Mouse (Mus musculus): Measurements from ENCODE around the gene Tmem163. TPM values are rescaled to one million over a fixed set of nuclear protein-coding genes. Genes with fewer than 3 reads are reported as not detected.

Tmem163 gene
- polyA plus RNA-seq, 1 experiment from 2014 or later, result 1.7 TPM

DNA sequence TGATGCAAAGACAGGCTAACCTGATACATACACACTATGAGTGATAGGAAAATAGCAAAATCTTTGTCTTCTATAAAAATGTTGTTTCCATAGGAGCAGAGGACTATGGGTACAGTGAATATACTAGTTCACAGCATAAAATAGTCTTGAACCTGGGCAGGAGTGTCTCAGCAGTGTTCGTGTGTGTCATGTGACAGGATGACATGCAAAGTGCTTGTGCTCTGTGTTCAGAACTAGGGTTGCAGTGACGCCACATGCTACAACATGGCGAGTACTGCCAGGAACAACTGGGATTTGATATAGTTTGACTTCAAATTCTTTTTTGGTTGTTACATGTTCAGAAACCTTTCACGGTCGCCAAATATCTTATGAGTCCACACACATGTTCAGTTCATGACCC is 92.3 kb downstream of the Tmem163 start:
- ATAC-seq (replicated peaks; ENCODE audit: low FRiP score), result no peak
- no peaks in the 10 kb centered on the region for H3K36me3 ChIP-seq (ENCODE audit: control insufficient read depth, insufficient read depth, low read length)
- H3K9ac ChIP-seq (ENCODE audit: low read depth, low read length), result no peak overlapping the region
- no peak for DNase-seq (ENCODE audit: low spot score)
- no peak overlapping the region for H3K4me3 ChIP-seq (ENCODE audit: low read depth, low read length)
- WGBS, result 84% methylated on average over 5 of the region's 5 CpGs
- no peaks in the 10 kb centered on the region for H3K4me1 ChIP-seq (replicated peaks; ENCODE audit: control insufficient read depth, insufficient read depth, low read length)
- no peaks in the 10 kb centered on the region for H3K9me3 ChIP-seq (ENCODE audit: control insufficient read depth, low read length)
- no peak overlapping the region for H3K4me2 ChIP-seq
- no peak overlapping the region for H3K27ac ChIP-seq (ENCODE audit: low read depth, low read length)
- H3K27me3 ChIP-seq (replicated peaks; ENCODE audit: control insufficient read depth, insufficient read depth, low read length), result no peaks in the 10 kb centered on the region

- Histone ChIP-seq H3K27me3 (replicated peaks; ENCODE audit: control insufficient read depth, insufficient read depth, low read length) (no peaks in the 10 kb centered on the region), H3K4me1 (replicated peaks; ENCODE audit: control insufficient read depth, insufficient read depth, low read length) (no peaks in the 10 kb centered on the region), H3K4me2 (no peak overlapping the region), H3K27ac (ENCODE audit: low read depth, low read length) (no peak overlapping the region), H3K4me3 (ENCODE audit: low read depth, low read length) (no peak overlapping the region), H3K9ac (ENCODE audit: low read depth, low read length) (no peak overlapping the region), H3K9me3 (ENCODE audit: control insufficient read depth, low read length) (no peaks in the 10 kb centered on the region), H3K36me3 (ENCODE audit: control insufficient read depth, insufficient read depth, low read length) (no peaks in the 10 kb centered on the region)
- no peak for DNase-seq (ENCODE audit: low spot score)
- 92% methylated on average over 1 of the region's 1 CpGs for WGBS
- no peak for ATAC-seq (replicated peaks; ENCODE audit: low FRiP score)
These were observed 93.2 kb downstream of the Tmem163 start for GRCm38 (mm10) chr1:127586156-127586555.

DNA sequence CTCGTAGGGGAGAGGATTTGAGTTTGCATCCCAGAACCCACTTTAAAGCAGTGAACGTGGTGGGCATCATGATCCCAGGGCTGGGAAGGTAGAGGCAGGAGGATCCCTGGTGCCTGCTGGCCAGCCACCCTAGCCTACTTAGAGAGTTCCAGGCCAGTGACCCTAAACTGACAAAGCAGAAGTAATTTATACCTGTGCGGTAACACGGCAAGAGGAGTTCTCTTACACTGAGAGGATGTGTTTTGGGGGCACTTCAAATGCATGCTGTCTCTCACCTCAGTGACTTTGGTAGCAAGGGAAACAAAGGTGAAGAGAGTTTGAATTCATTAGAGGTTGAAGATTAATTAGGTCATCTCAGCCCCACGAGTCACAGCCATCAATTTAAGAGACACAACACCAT is 101.4 kb downstream of the Tmem163 start:
- 71% methylated on average over 5 of the region's 5 CpGs for whole genome bisulfite sequencing
- no peak for DNase-seq (ENCODE audit: low spot score)
- H3K27me3 ChIP-seq (replicated peaks; ENCODE audit: control insufficient read depth, insufficient read depth, low read length), result no peaks in the 10 kb centered on the region

DNA sequence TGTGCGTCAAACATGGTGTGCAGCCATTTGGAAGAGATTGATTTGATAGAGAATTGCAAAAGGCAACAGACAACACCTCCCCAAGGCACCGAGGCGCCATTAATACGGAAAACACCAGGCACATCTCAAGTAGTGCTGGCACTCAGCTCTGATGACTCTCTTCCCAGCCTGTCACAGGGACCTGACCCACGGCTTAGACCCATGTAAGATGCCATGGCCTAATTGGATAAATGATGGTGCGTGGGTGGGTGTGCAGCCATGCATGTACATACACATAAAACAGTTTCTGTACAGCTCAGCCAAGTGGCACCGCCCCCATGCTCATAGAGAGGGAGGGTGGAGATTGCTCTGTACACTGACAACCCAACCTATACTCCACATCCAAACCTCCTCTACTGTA is 102.3 kb downstream of the Tmem163 start:
- no peaks in the 10 kb centered on the region for H3K27me3 ChIP-seq (replicated peaks; ENCODE audit: control insufficient read depth, insufficient read depth, low read length)
- H3K36me3 ChIP-seq (ENCODE audit: control insufficient read depth, insufficient read depth, low read length), result no peaks in the 10 kb centered on the region
- no peak overlapping the region for H3K4me2 ChIP-seq
- no peak overlapping the region for H3K27ac ChIP-seq (ENCODE audit: low read depth, low read length)
- DNase-seq (ENCODE audit: low spot score) (no peak), ATAC-seq (replicated peaks; ENCODE audit: low FRiP score) (no peak)
- H3K4me3 ChIP-seq (ENCODE audit: low read depth, low read length), result no peak overlapping the region
- 89% methylated on average over 7 of the region's 7 CpGs for WGBS
- H3K9me3 ChIP-seq (ENCODE audit: control insufficient read depth, low read length), result no peaks in the 10 kb centered on the region
- no peak overlapping the region for H3K9ac ChIP-seq (ENCODE audit: low read depth, low read length)
- H3K4me1 ChIP-seq (replicated peaks; ENCODE audit: control insufficient read depth, insufficient read depth, low read length), result no peaks in the 10 kb centered on the region; the same call in 1 of the 2 replicates

More for the DNA sequence above, 101.4 kb downstream of the Tmem163 start:
- Histone ChIP-seq H3K9me3 (ENCODE audit: control insufficient read depth, low read length) (no peaks in the 10 kb centered on the region), H3K4me2 (no peak overlapping the region), H3K4me1 (replicated peaks; ENCODE audit: control insufficient read depth, insufficient read depth, low read length) (no peaks in the 10 kb centered on the region; the same call in 1 of the 2 replicates), H3K36me3 (ENCODE audit: control insufficient read depth, insufficient read depth, low read length) (no peaks in the 10 kb centered on the region), H3K27ac (ENCODE audit: low read depth, low read length) (no peak overlapping the region), H3K9ac (ENCODE audit: low read depth, low read length) (no peak overlapping the region), H3K4me3 (ENCODE audit: low read depth, low read length) (no peak overlapping the region)
- ATAC-seq (replicated peaks; ENCODE audit: low FRiP score), result no peak

DNA sequence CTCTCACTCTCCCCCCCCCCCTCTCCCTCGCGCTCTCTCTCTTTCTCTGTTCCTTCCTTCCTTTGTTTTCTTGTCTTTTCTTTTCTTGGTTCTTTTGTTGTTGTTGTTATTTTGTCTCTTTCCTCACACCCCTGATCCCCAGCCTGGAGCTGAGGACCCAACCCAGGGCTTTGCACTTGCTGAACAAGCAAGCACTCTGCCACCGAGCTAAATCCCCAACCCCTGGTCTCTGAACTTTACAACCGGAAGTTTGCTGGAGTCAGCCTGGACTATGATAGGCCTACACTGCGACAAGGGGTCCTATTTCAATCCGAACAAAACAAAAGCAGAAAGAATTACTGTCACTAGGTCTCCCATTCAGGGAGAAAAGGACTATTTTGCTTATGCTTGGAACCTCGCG is 102.8 kb downstream of the Tmem163 start:
- Histone ChIP-seq H3K4me3 (ENCODE audit: low read depth, low read length) (no peak overlapping the region), H3K4me2 (no peak overlapping the region), H3K36me3 (ENCODE audit: control insufficient read depth, insufficient read depth, low read length) (no peaks in the 10 kb centered on the region), H3K9me3 (ENCODE audit: control insufficient read depth, low read length) (no peaks in the 10 kb centered on the region), H3K9ac (ENCODE audit: low read depth, low read length) (no peak overlapping the region), H3K27ac (ENCODE audit: low read depth, low read length) (no peak overlapping the region), H3K4me1 (replicated peaks; ENCODE audit: control insufficient read depth, insufficient read depth, low read length) (no peaks in the 10 kb centered on the region; the same call in 1 of the 2 replicates), H3K27me3 (replicated peaks; ENCODE audit: control insufficient read depth, insufficient read depth, low read length) (no peaks in the 10 kb centered on the region)
- WGBS, result 59% methylated on average over 8 of the region's 8 CpGs
- DNase-seq (ENCODE audit: low spot score) (no peak), ATAC-seq (replicated peaks; ENCODE audit: low FRiP score) (no peak)

DNA sequence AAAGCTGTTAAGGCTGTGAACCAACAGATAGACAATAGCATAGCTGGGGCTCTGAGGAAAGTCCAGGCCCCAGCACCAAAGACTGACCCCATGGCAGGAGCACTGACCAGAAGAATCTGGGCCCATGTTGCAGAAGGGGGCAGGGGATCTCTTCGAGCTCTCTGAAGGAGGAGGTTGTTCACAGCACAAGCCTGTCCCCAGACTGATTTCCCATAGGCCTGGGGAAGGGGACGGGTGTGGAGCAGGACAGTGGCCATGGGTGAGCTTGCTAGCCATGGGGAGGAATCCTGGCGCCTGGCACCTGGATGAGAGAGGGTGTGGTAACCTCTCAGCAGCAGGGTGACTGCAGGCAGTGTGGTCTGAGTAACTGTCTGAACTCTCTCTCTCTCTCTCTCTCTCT is 103.2 kb downstream of the Tmem163 start:
- Histone ChIP-seq H3K4me1 (replicated peaks; ENCODE audit: control insufficient read depth, insufficient read depth, low read length) (no peaks in the 10 kb centered on the region; the same call in 1 of the 2 replicates), H3K27me3 (replicated peaks; ENCODE audit: control insufficient read depth, insufficient read depth, low read length) (no peaks in the 10 kb centered on the region), H3K27ac (ENCODE audit: low read depth, low read length) (no peak overlapping the region), H3K9me3 (ENCODE audit: control insufficient read depth, low read length) (no peaks in the 10 kb centered on the region), H3K4me2 (no peak overlapping the region), H3K36me3 (ENCODE audit: control insufficient read depth, insufficient read depth, low read length) (no peaks in the 10 kb centered on the region), H3K4me3 (ENCODE audit: low read depth, low read length) (no peak overlapping the region), H3K9ac (ENCODE audit: low read depth, low read length) (no peak overlapping the region)
- 56% methylated on average over 3 of the region's 3 CpGs for WGBS
- no peak for ATAC-seq (replicated peaks; ENCODE audit: low FRiP score)
- no peak for DNase-seq (ENCODE audit: low spot score)

- Histone ChIP-seq H3K4me3 (ENCODE audit: low read depth, low read length) (no peak overlapping the region), H3K36me3 (ENCODE audit: control insufficient read depth, insufficient read depth, low read length) (no peaks in the 10 kb centered on the region), H3K9me3 (ENCODE audit: control insufficient read depth, low read length) (no peaks in the 10 kb centered on the region), H3K27me3 (replicated peaks; ENCODE audit: control insufficient read depth, insufficient read depth, low read length) (no peaks in the 10 kb centered on the region), H3K9ac (ENCODE audit: low read depth, low read length) (no peak overlapping the region), H3K27ac (ENCODE audit: low read depth, low read length) (no peak overlapping the region), H3K4me1 (replicated peaks; ENCODE audit: control insufficient read depth, insufficient read depth, low read length) (no peaks in the 10 kb centered on the region; the same call in 1 of the 2 replicates), H3K4me2 (no peak overlapping the region)
- 40% methylated on average over 4 of the region's 4 CpGs for WGBS
- ATAC-seq (replicated peaks; ENCODE audit: low FRiP score), result no peak
- no peak for DNase-seq (ENCODE audit: low spot score)
These were observed 103.7 kb downstream of the Tmem163 start for GRCm38 (mm10) chr1:127575692-127576091.

DNA sequence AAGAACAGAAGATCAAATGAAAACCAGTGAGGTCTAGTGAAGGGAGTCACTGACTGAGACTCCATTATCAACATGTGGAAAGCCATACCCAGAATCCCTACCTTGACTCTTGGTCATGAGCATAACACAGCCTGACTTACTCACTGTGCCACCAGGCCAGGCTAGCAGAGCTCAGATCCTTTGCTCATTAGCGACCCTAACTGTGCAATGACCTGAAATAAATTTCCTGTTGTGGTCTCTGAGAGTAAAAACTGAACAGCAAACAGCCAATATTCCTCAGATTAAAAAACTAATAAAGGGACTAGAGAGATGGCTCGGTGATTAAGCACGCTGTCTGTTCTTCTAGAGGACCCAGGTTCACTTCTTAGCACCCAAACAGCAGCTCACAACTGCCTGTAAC is 106.2 kb downstream of the Tmem163 start:
- ATAC-seq (replicated peaks; ENCODE audit: low FRiP score), result no peak
- no peak for DNase-seq (ENCODE audit: low spot score)
- Histone ChIP-seq H3K9ac (ENCODE audit: low read depth, low read length) (no peak overlapping the region), H3K36me3 (ENCODE audit: control insufficient read depth, insufficient read depth, low read length) (no peaks in the 10 kb centered on the region), H3K9me3 (ENCODE audit: control insufficient read depth, low read length) (no peaks in the 10 kb centered on the region), H3K4me1 (replicated peaks; ENCODE audit: control insufficient read depth, insufficient read depth, low read length) (no peaks in the 10 kb centered on the region; the same call in 1 of the 2 replicates), H3K4me2 (no peak overlapping the region), H3K4me3 (ENCODE audit: low read depth, low read length) (no peak overlapping the region), H3K27me3 (replicated peaks; ENCODE audit: control insufficient read depth, insufficient read depth, low read length) (no peaks in the 10 kb centered on the region), H3K27ac (ENCODE audit: low read depth, low read length) (no peak overlapping the region)
- 76% methylated on average over 3 of the region's 3 CpGs for WGBS

DNA sequence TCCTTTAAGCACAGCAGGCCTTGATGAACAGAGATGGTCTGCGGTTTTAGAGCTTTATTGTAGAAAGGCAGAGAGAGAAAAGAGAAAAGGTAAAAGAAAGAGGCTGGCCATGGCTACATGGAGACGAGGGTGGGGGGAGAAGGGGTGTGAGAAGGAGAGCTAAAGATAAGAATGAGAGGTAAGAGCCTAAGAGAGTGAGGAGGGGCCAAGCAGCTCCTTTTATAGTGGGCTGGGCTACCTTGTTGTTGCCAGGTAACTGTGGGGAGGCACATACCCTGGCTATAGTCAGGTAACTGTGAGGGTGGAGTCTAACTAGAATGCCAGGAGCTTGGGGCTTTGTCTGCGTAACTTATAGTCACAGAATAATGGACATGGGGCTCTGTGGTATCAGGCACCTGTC is 110.7 kb downstream of the Tmem163 start:
- WGBS, result 66% methylated on average over 3 of the region's 3 CpGs
- no peak overlapping the region for H3K27ac ChIP-seq (ENCODE audit: low read depth, low read length)
- no peaks in the 10 kb centered on the region for H3K4me1 ChIP-seq (replicated peaks; ENCODE audit: control insufficient read depth, insufficient read depth, low read length)
- DNase-seq (ENCODE audit: low spot score) (no peak), ATAC-seq (replicated peaks; ENCODE audit: low FRiP score) (no peak)
- no peaks in the 10 kb centered on the region for H3K9me3 ChIP-seq (ENCODE audit: control insufficient read depth, low read length)
- no peaks in the 10 kb centered on the region for H3K27me3 ChIP-seq (replicated peaks; ENCODE audit: control insufficient read depth, insufficient read depth, low read length)
- no peak overlapping the region for H3K4me2 ChIP-seq
- no peak overlapping the region for H3K4me3 ChIP-seq (ENCODE audit: low read depth, low read length)
- H3K9ac ChIP-seq (ENCODE audit: low read depth, low read length), result no peak overlapping the region
- H3K36me3 ChIP-seq (ENCODE audit: control insufficient read depth, insufficient read depth, low read length), result no peaks in the 10 kb centered on the region

Data from liver, embryonic 11.5 days (tissue).